Mouse (Mus musculus) spleen, embryonic (tissue): Measurements from ENCODE around the gene Gm44805.

Experiments used
- CTCF ChIA-PET: fragments of 350-600 bp; sonication (Branson Sonifier 250); formaldehyde crosslinking; loops from one replicate; lab custom pipeline; 2022; lab: Charles Lee

Gm44805 gene

DNA sequence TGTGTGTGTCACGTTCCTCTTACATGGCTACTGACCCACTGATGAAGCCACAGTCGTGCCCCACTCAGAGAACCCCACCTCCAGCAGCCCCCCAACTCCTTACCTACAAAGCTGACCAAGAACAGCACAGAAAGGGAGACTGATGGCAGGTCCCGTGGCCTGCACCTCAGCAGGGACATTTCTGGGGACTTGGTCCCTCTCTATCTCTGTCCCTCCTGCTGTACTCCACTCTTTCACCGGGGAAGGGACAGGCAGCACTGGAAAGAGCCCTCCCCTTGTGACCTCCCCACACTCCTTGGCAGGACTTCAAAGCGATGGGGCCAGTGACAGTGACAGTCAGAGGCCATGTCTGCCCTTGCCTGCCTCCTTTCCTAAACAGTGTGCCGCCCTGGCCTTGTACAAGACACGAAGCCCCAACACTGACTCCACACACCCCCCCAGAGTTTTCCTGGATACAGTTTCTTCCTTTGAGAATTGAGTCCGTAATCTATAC, at the start of gene Gm44805, which contains the start of gene Apoc4:
Gene Gm44805, minus strand, starts transcription at position 222 of the 493 bp plus-strand sequence.
Gene Apoc4, minus strand, starts transcription at position 278 of the 493 bp plus-strand sequence.
- CTCF ChIA-PET, result interaction anchor here (0.7 kb wide), 1 partner anchor 20 kb away, joined by 3 read pairs; no protein-coding TSS in a partner anchor

DNA sequence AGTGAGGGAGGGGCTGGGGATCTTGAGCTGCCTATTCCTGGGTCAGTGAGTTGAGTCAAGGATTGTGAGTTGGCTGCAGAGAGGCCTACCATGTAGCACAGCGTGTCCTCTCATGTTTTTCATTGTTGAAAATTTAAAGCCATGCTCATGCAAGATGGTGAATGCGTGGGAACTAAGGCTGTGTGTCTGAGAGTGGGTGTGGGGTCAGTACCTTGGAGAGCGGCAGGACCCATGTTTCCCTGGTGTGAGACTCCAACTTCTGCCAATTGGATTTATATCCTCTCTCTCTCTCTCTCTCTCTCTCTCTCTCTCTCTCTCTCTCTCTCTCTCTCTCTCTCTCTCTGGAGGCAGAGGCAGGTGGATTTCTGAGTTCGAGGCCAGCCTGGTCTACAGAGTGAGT, 45.3 kb upstream of the Gm44805 start:
- CTCF ChIA-PET, result no interaction called here

DNA sequence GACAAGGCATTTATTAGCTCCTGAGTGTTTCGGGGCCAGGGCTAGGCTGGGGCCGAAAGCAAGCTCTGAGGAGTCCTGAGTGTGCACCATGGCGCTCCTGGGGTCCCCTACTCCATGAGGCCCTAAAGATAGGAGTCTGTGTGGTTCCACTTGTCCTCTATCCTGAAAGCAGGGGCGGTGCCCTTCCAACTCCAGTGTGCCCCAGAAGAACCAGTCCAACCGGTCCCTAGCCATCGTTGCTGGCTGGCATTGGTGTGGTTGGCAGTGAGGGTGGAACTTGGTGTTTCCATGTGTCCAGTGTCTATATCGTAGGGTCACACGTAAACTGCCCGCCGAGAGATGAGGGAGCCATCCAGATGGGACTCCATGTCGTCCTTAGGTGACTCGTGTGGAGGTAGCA, 42.9 kb upstream of the Gm44805 start:
- CTCF ChIA-PET, result no interaction called here

DNA sequence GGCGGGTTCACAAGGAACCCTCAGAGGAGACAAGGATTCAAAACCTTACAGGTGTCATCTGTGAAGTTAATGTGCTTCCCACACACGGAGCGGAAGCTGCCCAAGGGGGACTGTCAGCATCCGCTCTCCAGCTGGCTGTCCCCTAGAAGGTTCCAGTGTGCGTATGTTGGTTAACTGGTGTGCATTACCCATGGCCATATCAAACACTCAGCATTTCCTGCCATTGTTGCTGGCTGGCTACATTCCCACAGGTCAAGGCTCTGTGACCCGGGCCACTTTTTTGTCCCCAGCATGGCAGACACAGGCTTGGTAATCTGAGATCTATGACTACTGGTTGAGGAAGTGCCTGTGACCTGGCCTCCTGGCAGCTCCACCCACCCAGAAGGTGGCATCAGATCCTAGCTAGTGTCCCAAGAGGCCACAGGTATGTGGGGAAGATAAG, 41.6 kb upstream of the Gm44805 start:
- CTCF ChIA-PET, result interaction anchor here (0.8 kb wide), 1 partner anchor 21 kb away, joined by 4 read pairs; no protein-coding TSS in a partner anchor

DNA sequence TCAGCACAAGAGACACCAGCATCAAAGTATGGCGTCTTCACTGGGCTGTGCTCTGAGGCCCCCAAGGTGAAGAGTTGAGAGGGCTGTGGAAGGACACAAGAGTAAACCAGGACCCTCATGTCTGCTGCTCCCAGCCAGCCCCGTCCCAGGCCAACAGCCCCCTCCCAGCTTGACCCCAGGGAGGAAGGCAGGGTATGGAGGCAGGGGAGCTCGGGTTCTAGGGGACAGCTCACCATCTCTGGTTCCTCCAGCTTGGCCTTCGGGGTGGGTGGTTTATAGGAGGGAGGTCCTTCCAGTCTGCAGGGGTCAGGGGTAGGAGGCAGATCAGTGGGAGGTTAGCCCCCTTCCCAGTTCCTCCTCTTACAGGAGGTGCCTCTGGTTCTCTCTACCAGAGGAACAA, 38.0 kb upstream of the Gm44805 start:
- CTCF ChIA-PET, result no interaction called here

DNA sequence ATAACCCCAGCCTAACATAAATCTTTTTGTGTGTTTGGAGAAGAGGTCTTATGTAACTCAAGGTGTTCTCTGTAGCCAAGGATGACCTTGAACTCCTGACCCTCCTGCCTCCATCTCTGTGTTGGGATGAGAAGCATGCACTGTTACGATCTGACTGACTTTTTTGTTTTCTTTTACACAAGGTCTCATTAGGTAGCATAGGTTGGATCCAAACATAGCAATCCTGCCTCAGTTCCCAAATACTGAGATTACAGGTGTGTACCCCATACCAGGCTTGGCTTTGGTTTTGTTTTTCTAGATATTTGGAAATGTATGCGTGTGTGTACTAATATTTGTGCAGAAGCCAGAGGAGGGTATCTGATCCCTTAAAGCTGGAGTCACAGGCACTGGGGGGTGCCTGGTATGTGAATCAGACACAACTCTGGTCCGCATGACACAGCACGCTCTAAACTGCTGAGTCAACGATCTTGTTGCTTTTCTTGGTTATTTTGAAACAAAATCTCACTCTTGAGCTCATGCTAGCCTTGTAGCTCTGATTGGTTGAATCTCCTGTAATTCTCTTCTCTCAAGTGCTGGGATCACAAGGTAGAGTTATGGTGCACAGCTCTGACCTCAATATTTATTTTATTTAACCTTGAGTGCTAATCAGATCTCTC, 37.2 kb upstream of the Gm44805 start:
- CTCF ChIA-PET, result interaction anchor here (1.0 kb wide), 1 partner anchor 169 kb away, joined by 3 read pairs; no protein-coding TSS in a partner anchor

DNA sequence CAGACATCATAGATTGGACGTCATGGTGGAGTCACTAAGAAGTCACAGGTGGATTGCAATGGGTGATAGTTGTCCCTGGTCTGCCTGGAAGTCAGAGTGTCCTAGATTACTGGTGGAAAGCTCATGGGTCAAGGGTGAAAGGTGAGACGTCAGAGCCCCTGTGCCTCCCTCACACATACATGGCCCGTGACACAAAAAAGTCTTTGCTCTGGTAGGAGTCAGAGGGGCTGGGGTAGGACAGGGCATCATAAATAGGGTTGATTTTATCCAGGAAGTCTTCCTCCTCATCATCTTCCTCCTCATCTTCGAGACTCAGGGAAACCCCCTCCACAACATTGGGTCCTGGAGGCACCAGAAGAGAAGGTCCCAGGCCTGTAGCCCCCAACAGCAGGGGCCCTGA, 36.1 kb upstream of the Gm44805 start:
- CTCF ChIA-PET, result interaction anchor here (0.6 kb wide), 3 partner anchors 19 to 375 kb away, joined by 3 to 5 read pairs (median 3); no protein-coding TSS in a partner anchor

DNA sequence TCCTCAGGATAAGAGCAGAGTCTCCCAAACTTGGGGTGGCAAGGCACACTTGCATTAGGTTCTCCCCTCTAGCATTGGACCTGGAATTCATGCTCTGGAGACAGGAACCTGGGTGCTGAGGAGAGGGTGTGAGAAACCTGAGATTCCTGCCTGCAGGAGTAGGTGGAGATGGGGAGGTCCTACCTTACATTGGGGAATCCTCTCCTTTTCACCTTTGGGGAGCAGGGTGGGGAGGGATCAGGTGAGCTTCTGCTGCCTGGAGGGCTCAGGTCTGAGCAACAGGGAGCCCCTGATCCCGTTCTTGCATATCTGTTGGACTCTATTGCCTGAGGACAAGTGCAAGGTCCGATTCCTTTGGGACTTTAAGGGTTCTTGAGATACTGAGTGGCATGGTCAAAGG, 35.6 kb upstream of the Gm44805 start:
- CTCF ChIA-PET, result interaction anchor here (0.6 kb wide), 1 partner anchor 18 kb away, joined by 3 read pairs; no protein-coding TSS in a partner anchor

DNA sequence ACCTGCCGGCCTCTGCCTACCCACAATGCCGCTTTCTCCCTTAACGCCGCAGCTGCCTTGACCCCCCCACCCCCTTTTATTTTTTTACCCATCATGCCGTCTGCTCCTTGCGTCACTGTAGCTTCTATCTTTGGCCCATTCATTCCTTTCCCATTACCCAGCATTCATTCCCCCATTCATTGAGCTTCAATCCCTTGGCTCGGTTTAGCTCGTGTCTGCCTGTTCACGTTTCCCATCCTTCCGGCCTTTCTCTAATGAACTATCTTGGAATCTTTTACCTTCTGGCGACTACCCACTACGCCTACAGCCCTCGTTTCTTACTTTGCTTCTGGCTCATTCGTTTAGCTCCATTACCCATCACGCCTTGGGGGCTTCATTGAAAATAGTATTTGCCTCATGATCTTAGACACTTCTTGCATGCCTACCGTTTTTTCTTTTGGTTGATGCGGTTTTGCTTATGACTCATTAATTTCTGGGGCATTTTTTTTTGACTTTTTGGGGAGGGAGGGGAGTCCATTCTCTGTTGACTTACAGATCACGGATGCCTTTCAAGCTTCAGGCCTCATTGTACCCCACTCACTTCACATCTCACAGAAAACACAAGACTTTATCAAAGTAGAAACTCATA, 34.9 kb upstream of the Gm44805 start:
- CTCF ChIA-PET, result no interaction called here

DNA sequence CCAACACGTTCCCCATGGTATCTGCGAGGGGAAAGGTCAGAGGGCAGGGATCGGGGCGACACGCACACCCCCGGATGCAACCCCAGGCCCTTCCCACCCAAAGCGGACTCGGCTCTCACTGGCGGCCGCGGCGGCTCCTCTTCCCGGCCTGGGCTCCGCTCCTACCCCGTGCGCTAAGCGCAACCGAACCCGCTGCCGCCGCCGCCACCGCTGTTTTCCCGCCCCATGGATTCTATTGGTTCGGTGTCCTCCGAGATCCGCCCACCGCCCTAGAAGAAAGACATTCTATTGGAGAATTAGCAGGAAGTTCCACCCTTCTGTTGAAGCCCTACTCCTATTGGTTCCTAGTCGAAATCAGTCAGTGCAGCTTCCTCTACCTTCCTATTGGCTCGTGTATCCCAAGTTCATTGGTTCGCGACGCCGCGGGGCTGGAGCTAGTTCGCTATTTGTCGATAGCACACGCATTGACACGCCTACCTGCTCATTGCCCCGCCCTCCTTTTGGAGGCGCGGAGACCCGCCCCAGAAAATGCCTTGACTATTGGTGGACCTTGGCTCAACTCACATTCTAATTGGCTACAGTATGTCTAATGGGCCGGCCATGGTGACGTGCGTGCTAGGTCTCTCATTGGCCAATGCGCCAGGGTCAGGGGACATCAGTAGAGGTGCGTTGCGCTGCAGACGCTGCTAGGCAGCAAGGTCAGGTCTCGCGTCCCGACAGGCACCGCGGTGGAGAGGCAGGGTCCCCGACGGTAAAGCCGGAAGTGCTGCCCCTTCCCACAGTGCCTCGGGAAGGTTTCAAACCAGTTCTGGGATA, 34.2 kb upstream of the Gm44805 start, which contains the start of gene Tomm40:
Gene Tomm40, minus strand, starts transcription at position 200 of the 816 bp plus-strand sequence.
- CTCF ChIA-PET, result no interaction called here

DNA sequence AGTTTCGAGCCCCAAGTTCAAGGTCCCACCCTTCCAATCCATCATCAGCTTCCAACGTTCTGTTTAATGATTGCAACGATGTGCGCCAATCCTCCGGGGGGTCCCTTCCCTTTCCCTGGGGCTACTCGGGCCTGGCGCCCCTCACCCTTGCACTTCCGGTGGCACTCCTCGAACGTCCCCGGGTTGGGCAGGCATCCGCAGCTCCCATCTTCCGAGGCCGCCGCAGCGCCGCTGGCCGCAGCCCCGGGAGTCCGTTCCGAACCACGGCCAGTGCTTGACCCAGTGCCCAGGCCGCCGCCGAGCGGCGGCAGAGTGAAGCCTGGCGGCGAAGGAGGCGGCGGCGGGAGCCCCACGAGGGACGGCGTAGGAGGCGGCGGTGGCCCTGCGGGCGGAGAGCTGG, 33.6 kb upstream of the Gm44805 start:
- CTCF ChIA-PET, result interaction anchor here (0.9 kb wide), 1 partner anchor 50 kb away, joined by 4 read pairs; no protein-coding TSS in a partner anchor

DNA sequence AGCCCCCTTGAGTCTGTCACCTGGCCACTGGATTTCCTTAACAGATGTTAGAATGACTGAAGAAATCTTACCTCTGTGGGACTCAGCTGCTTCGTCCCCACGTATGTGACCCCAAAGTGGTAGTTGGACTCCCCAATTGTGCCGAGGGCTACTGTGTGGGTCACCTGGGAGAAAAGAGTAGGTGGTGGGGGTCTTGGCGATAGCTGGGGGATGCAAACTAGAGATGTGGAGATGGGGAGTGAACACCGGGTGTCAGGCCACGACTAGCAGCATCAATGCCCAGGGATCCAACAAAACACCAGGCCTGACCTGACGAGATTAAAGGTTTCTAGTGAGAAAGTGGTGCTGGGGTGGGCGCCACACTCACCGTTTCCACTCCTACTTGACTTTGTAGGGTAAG, 32.4 kb upstream of the Gm44805 start:
- CTCF ChIA-PET, result interaction anchor here (0.9 to 1.3 kb wide), 2 partner anchors 13 to 48 kb away, joined by 3 to 4 read pairs; no protein-coding TSS in a partner anchor

DNA sequence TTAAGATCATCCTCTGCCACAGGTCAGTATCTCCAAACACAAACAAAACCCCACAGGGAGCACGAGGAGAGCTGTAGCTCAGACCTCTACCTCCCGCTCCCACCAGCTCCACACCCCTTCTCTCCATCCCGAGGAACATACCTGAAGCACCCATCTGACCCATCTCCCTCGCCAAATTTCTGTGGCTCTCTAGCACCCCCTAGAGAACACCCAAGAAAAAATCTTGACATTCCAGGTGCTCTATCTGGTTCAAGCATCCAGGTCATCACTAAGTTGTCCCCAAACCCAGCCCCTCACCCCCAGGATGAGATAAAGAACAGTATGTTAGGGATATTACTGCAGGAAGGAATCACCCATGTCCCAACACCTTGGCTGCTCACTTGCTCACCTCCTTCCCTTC, 32.0 kb upstream of the Gm44805 start:
- CTCF ChIA-PET, result interaction anchor here (1.0 to 1.3 kb wide), 2 partner anchors 13 to 68 kb away, joined by 3 read pairs; no protein-coding TSS in a partner anchor

DNA sequence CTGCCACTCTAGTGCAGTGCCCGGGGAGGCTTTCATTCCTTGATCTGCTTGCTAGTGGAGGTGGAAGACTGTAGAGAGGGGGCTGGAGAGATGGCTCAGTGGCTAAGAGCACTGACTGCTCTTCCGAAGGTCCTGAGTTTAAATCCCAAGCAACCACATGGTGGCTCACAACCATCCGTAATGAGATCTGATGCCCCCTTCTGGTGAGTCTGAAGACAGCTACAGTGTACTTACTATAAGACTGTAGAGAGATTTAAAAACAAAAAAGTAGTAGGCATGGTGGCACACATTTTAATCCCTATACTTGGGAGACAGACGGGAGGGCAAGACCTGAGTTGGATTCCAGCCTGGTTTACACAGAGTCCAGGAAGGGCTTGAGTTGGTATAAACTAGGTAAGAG, 31.2 kb upstream of the Gm44805 start:
- CTCF ChIA-PET, result interaction anchor here (0.6 to 1.3 kb wide), 3 partner anchors 12 to 422 kb away, joined by 3 read pairs; no protein-coding TSS in a partner anchor

DNA sequence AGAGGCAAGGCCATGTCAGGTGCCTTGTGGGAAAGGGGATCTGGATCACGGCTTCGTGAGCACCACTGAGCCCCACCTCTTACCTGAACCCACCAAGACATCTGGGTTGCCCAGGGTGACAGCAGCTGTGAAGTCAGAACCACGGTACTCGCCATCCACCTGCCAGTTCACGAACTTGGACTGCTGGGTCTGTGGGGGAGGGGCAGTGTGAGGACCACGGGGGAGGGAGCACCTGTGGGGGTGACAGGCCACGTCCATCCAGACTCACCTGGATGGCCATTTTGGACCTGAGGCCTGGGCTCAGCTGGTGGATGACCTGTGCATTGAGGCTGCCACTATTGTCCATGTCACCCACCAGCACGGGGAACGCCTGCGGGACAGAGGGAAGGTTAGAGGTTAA, 29.4 kb upstream of the Gm44805 start:
- CTCF ChIA-PET, result interaction anchor here (0.6 to 1.3 kb wide), 3 partner anchors 11 to 151 kb away, joined by 3 read pairs; partner anchors contain the start of gene Ceacam16

DNA sequence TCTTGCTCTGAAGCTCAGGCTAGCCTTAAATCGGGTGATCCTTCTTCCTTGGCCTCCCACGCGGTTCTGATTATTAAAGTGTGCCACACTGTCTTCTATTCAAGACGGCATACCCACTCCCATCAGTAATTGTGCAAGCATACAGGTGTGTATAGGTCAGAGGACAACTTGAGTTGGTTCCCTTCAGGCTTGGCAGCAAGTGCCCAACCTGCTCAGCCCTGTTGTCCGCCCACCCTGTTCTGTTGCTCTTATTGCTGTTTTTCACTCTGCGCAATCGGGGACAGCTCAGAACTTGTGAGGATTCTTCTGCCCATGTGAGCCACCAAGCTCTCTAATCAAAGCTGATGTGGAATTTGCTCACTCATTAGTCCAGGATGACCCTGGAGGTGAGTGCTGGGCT, 24.0 kb upstream of the Gm44805 start:
- CTCF ChIA-PET, result no interaction called here

DNA sequence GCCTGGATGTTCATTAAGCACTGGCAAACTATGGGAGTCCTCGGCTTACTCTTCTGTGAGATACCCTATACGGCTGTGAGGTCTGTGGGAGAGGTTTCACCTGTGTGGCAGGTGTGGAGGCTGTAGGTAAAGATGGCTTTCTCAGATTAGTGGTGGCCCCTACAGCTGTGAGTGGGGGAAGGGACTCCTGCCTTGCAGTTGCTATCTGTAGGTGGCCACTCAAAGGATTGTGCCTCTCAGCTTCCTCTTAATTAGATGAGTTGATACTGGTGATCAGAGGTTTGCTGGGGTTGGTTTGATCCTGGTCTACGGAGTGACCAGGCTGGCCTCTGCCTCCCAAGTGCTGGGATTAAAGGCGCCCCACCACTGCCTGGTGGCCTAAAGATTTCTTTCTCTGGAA, 23.3 kb upstream of the Gm44805 start:
- CTCF ChIA-PET, result no interaction called here

DNA sequence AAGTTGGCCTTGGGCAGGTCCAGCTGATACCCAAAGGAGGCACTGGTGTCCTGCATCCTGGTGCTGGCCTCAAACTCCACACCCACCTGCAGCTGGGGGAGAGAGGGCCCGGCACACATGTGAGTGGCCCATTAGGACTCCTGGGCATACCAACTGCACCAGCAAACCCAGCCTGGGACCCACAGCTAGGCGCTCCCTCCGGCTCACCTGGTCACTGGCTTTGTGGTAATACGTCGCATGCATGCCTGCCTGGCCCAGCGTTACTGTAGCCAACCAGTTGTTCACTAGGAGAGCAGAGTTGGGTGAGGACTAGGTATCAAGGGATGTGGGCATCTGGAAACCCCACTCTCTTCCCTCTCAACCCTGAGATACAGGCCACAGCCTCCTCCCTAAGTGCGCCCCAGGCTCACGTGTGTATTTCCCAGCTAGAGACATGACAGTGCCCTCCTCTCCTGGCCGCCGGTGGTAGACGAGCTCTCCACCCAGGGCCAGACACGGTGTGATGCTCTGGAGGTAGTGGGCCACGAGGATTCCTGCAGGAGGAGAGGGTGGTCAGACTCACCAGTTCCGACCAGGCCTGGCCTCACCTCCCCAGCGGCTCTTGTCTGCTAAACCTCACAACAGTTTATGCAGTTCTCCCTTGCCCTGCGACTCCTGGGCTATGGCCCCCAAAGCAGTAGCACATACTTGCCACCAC, 21.8 kb upstream of the Gm44805 start:
- CTCF ChIA-PET, result interaction anchor here (0.6 to 1.3 kb wide), 3 partner anchors 20 to 48 kb away, joined by 3 to 4 read pairs (median 4); partner anchors contain the start of gene Nectin2

DNA sequence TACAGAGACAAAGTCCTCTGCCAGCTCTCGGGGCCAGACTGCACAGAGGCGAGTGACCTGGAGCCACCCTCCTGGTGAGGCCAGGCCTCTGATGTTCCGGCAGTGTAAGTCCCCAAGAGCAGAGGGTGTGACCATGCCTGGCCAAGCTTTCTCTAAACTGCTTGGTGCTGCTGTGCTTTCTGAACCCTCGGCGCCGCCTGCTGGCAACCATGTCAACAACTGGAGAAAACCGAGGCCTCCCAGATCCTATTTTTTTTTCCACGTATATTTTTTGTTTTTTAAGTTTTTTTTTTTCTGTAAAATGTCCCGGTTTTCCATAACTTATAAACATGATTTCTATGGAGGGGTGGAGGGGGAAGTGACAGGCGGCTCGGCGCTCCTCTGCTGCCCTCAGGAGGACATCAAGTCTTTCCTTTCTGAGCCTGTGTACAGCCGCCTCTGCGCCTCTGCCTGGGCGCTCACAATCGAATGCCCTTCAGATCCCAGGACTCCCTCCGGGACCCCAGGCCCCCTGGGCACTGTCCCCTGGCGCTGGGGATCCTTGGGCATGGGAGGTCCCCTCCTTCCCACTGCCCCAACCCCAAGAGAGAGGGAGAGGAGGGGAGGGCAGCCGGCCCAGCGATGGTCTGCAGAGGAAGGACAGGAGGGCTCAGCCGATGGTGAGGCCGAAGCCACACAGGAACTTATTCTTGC, 20.0 kb upstream of the Gm44805 start:
- CTCF ChIA-PET, result interaction anchor here (0.5 to 2.3 kb wide), 5 partner anchors 12 to 106 kb away, joined by 3 to 13 read pairs (median 3); partner anchors contain the start of gene Gm44805
